9 mouse cellular contexts compared by ENCODE assay signal in genomic region chr12:80574825-80575371, GRCm38 (mm10). TPM values are rescaled to one million over a fixed set of nuclear protein-coding genes. Genes with fewer than 3 reads are reported as not detected.
DNase-seq lines count a peak whose midpoint lies in the region; ATAC-seq and TF ChIP-seq lines count a peak whose summit lies in the region.
"Had no signal": no experiment of that assay in that cellular context is flagged by ENCODE, and none has a peak within 500 bp of the region (broad histone marks: within the 10 kb centered on the region; RNA-seq: fewer than 3 reads in every experiment).

No protein-coding gene starts in this region.

- peak overlapping the region; percentile 54 for H3K4me2 ChIP-seq in heart, embryonic 16.5 days (ENCODE audit: low read depth, low read length)
- no peak overlapping the region; the same call in 1 of the 2 replicates for H3K4me2 ChIP-seq in limb, embryonic 14.5 days (replicated peaks; ENCODE audit: low read depth, low read length, severe bottlenecking)
- no peak overlapping the region for H3K4me2 ChIP-seq in liver, embryonic 12.5 days
- H3K4me2 ChIP-seq: liver, embryonic 13.5 days had no signal

- H3K27ac ChIP-seq in heart, adult 2 months, result peak overlapping the region; percentile 17; the same call in 1 of the 2 replicates
- H3K27ac ChIP-seq in embryonic facial prominence, embryonic 10.5 days (replicated peaks), result peak overlapping the region; percentile 24; the same call in 1 of the 2 replicates
- H3K27ac ChIP-seq in heart, embryonic 16.5 days (ENCODE audit: low read length), result peak overlapping the region; percentile 66
- H3K27ac ChIP-seq in limb, embryonic 14.5 days (replicated peaks; ENCODE audit: low read depth, low read length), result no peak overlapping the region
- H3K27ac ChIP-seq in liver, embryonic 12.5 days, result no peak overlapping the region
- H3K27ac ChIP-seq: liver, embryonic 13.5 days had no signal

- peaks cover 1% of the 10 kb centered on the region; the same call in 1 of the 2 replicates for H3K4me1 ChIP-seq in heart, adult 2 months (ENCODE audit: control insufficient read depth, insufficient read depth, low read length)
- H3K4me1 ChIP-seq in embryonic facial prominence, embryonic 10.5 days, result peaks cover 15% of the 10 kb centered on the region
- peaks cover 15% of the 10 kb centered on the region for H3K4me1 ChIP-seq in heart, embryonic 16.5 days (ENCODE audit: control insufficient read depth, insufficient read depth, low read length)
- peaks cover 9% of the 10 kb centered on the region for H3K4me1 ChIP-seq in limb, embryonic 14.5 days (ENCODE audit: control insufficient read depth, insufficient read depth, low read length)
- H3K4me1 ChIP-seq in liver, embryonic 12.5 days, result no peaks in the 10 kb centered on the region
- H3K4me1 ChIP-seq: liver, embryonic 13.5 days had no signal

- TF ChIP-seq POLR2A in heart, adult 2 months (IDR thresholded peaks at IDR 0.05; ENCODE audit: insufficient read depth, low read depth, low read length), result no peak
- no peak for TF ChIP-seq POLR2A in limb, embryonic 14.5 days (IDR thresholded peaks at IDR 0.05; ENCODE audit: borderline replicate concordance, extremely low read depth, insufficient read depth, insufficient read length)

- no peaks in the 10 kb centered on the region for H3K79me2 ChIP-seq in heart, adult 2 months (replicated peaks; ENCODE audit: control insufficient read depth, insufficient read depth, low read length)

- no peak overlapping the region for H3K4me3 ChIP-seq in heart, adult 2 months
- no peak overlapping the region for H3K4me3 ChIP-seq in embryonic facial prominence, embryonic 10.5 days
- H3K4me3 ChIP-seq in heart, embryonic 16.5 days (ENCODE audit: low read length), result peak overlapping the region; percentile 21; the same call in 1 of the 2 replicates
- no peak overlapping the region for H3K4me3 ChIP-seq in limb, embryonic 14.5 days (replicated peaks; ENCODE audit: low read length)
- no peak overlapping the region for H3K4me3 ChIP-seq in liver, embryonic 12.5 days
- H3K4me3 ChIP-seq: liver, embryonic 13.5 days had no signal

- no peak overlapping the region for H3K9ac ChIP-seq in heart, adult 2 months (ENCODE audit: low read depth, low read length)
- peak overlapping the region; percentile 61 for H3K9ac ChIP-seq in heart, embryonic 16.5 days (ENCODE audit: low read length)
- peak overlapping the region; percentile 28; the same call in 1 of the 2 replicates for H3K9ac ChIP-seq in limb, embryonic 14.5 days (ENCODE audit: low read depth, low read length, severe bottlenecking)
- H3K9ac ChIP-seq in liver, embryonic 12.5 days, result no peak overlapping the region
- H3K9ac ChIP-seq: liver, embryonic 13.5 days had no signal

- 0 out of 2 replicates have a peak, but pooled peaks have one; percentile 45 for ATAC-seq in heart, embryonic 16.5 days (replicated peaks; ENCODE audit: extremely low read depth, insufficient read depth, low FRiP score)
- ATAC-seq in limb, embryonic 14.5 days (ENCODE audit: low FRiP score, low read depth), result no peak
- no peak for ATAC-seq in liver, embryonic 12.5 days

- TF ChIP-seq EP300 in heart, adult 2 months (IDR thresholded peaks at IDR 0.05; ENCODE audit: insufficient read depth, low read depth, low read length), result no peak

- WGBS in heart, adult 2 months, result 27% methylated on average over 15 of the region's 15 CpGs
- 24% methylated on average over 15 of the region's 15 CpGs for WGBS in embryonic facial prominence, embryonic 10.5 days
- WGBS in heart, embryonic 16.5 days, result 15% methylated on average over 15 of the region's 15 CpGs
- 20% methylated on average over 15 of the region's 15 CpGs for WGBS in limb, embryonic 14.5 days
- 22% methylated on average over 15 of the region's 15 CpGs for WGBS in liver, embryonic 12.5 days (ENCODE audit: insufficient replicate concordance)

- intact Hi-C loops in heart, adult 2 months (cut with DNase I), result loop anchor here (5.0 kb wide), 2 partner anchors 53 to 68 kb away; no protein-coding TSS in a partner anchor
- intact Hi-C loops in heart, postnatal 25 days (cut with DNase I), result loop anchor here (5.0 kb wide), 3 partner anchors 58 to 418 kb away; partner anchors contain the start of gene Galnt16

- DNase-seq in heart, adult 2 months, result peak in 1 of 2 experiments; percentile 36
- no peak for DNase-seq in heart, postnatal 25 days (ENCODE audit: low spot score)
- DNase-seq in embryonic facial prominence, embryonic 10.5 days (ENCODE audit: low spot score), result no peak
- no peak for DNase-seq in limb, embryonic 14.5 days (ENCODE audit: low spot score)
- DNase-seq in embryo, embryonic 11 days, result no peak
- DNase-seq in spleen, postnatal 14 days (ENCODE audit: low spot score in 2 of 2), result no peak
- DNase-seq: liver, embryonic 13.5 days had no signal

- no peak for TF ChIP-seq CTCF in heart, adult 2 months (IDR thresholded peaks at IDR 0.05)

- H3K27me3 ChIP-seq in heart, adult 2 months (ENCODE audit: control insufficient read depth, insufficient read depth, low read length), result no peaks in the 10 kb centered on the region
- no peaks in the 10 kb centered on the region; the same call in 1 of the 2 replicates for H3K27me3 ChIP-seq in embryonic facial prominence, embryonic 10.5 days (replicated peaks; ENCODE audit: low read depth, poor library complexity, severe bottlenecking)
- no peaks in the 10 kb centered on the region for H3K27me3 ChIP-seq in heart, embryonic 16.5 days (ENCODE audit: control insufficient read depth, insufficient read depth, low read length)
- no peaks in the 10 kb centered on the region for H3K27me3 ChIP-seq in limb, embryonic 14.5 days (ENCODE audit: control insufficient read depth, insufficient read depth, low read length)
- peaks cover 50% of the 10 kb centered on the region for H3K27me3 ChIP-seq in liver, embryonic 12.5 days (replicated peaks)

- no peaks in the 10 kb centered on the region for H3K9me3 ChIP-seq in embryonic facial prominence, embryonic 10.5 days
- no peaks in the 10 kb centered on the region for H3K9me3 ChIP-seq in heart, embryonic 16.5 days (replicated peaks; ENCODE audit: control insufficient read depth, low read length)
- H3K9me3 ChIP-seq in limb, embryonic 14.5 days (ENCODE audit: control insufficient read depth, low read length), result no peaks in the 10 kb centered on the region
- no peaks in the 10 kb centered on the region for H3K9me3 ChIP-seq in liver, embryonic 12.5 days (replicated peaks)
- H3K9me3 ChIP-seq: liver, embryonic 13.5 days had no signal

- H3K36me3 ChIP-seq in heart, adult 2 months (ENCODE audit: control insufficient read depth, insufficient read depth, low read length), result no peaks in the 10 kb centered on the region
- no peaks in the 10 kb centered on the region for H3K36me3 ChIP-seq in embryonic facial prominence, embryonic 10.5 days (replicated peaks)
- H3K36me3 ChIP-seq in heart, embryonic 16.5 days (ENCODE audit: control insufficient read depth, insufficient read depth), result no peaks in the 10 kb centered on the region
- no peaks in the 10 kb centered on the region for H3K36me3 ChIP-seq in limb, embryonic 14.5 days (ENCODE audit: control insufficient read depth, insufficient read depth, low read length)
- H3K36me3 ChIP-seq in liver, embryonic 12.5 days, result no peaks in the 10 kb centered on the region
- H3K36me3 ChIP-seq: liver, embryonic 13.5 days had no signal

RNA-seq across cellular contexts. Expression of gene Galnt16, which starts 56.8 kb away (rescaled TPM):
- 1 to 10 TPM; 2.0 to 3.0 TPM for total RNA-seq in heart, adult 2 months (2021)
- polyA plus RNA-seq in heart, adult 2 months (2012; rRNA removed), result 3.0 and 3.4 TPM in 2 replicates
- total RNA-seq in heart, postnatal 25 days (2021), result 1 to 10 TPM; 3.9 to 4.3 TPM
- 14.1 and 16.4 TPM in 2 replicates for polyA plus RNA-seq in embryonic facial prominence, embryonic 10.5 days (2016; fragmentation: Nextera tagmentation; extraction: Ambion mirVana)
- polyA plus RNA-seq in heart, embryonic 16.5 days (2015; fragmentation: Nextera tagmentation; extraction: Ambion mirVana), result 6.0 and 6.6 TPM in 2 replicates
- 19.1 and 20.2 TPM in 2 replicates for polyA plus RNA-seq in limb, embryonic 14.5 days (2012; rRNA removed)
- polyA plus RNA-seq in limb, embryonic 14.5 days (2014; fragmentation: Nextera tagmentation; extraction: Ambion mirVana), result 12.4 and 15.7 TPM in 2 replicates
- polyA plus RNA-seq in liver, embryonic 12.5 days (2016; fragmentation: Nextera tagmentation; extraction: Ambion mirVana), result 0.28 and 0.48 TPM in 2 replicates

Comparison
In these comparisons a context has a peak if more than half of its experiments do, and no peak if none do; other contexts are left out.
1. H3K9ac ChIP-seq: peak in heart, embryonic 16.5 days (single experiment) and limb, embryonic 14.5 days (single experiment); none in heart, adult 2 months (single experiment) and liver, embryonic 12.5 days (single experiment).
2. H3K27ac ChIP-seq: peak in heart, adult 2 months (single experiment), embryonic facial prominence, embryonic 10.5 days (single experiment) and heart, embryonic 16.5 days (single experiment); none in limb, embryonic 14.5 days (single experiment) and liver, embryonic 12.5 days (single experiment).